Mouse (Mus musculus) liver, postnatal 0 days (tissue): ENCODE results near the gene Gpr108. TPM values are rescaled to one million over a fixed set of nuclear protein-coding genes. Genes with fewer than 3 reads are reported as not detected.

Source experiments
- ATAC-seq: fragments of 200-750 bp; cut with Nextera tagmentation; 2 replicates; pipeline ENCODE4 v1.8.0; 2017; ENCODE audit warnings: mild to moderate bottlenecking, moderate library complexity
- DNase-seq: peaks from one replicate; pipeline ENCODE4 v3.0.0-alpha.2; 2016
- H3K27ac ChIP-seq: fragments of 300-500 bp; sonication (generic); 2 replicates; pipeline ENCODE4 v1.5.1; 2014; ENCODE audit warnings: antibody characterized with exemption, moderate library complexity, mild to moderate bottlenecking, low read depth
- H3K27me3 ChIP-seq: fragments of 300-500 bp; sonication (generic); 2 replicates; pipeline ENCODE4 v1.6.1; 2014; ENCODE audit warnings: low read length, control low read depth, mixed read lengths; ENCODE audit not compliant: insufficient read depth
- H3K36me3 ChIP-seq: fragments of 300-500 bp; sonication (generic); replicated peaks from 2 replicates; pipeline ENCODE4 v1.6.1; 2014; ENCODE audit warnings: mild to moderate bottlenecking, control low read depth, low read length, moderate library complexity, mixed read lengths; ENCODE audit not compliant: insufficient read depth
- H3K4me1 ChIP-seq: fragments of 300-500 bp; sonication (generic); 2 replicates; pipeline ENCODE4 v1.6.1; 2014; ENCODE audit warnings: antibody characterized with exemption, mild to moderate bottlenecking, control low read depth; ENCODE audit not compliant: insufficient read depth
- H3K4me2 ChIP-seq: fragments of 300-500 bp; sonication (generic); 2 replicates; pipeline ENCODE4 v1.6.1; 2014; ENCODE audit warnings: low read depth, mild to moderate bottlenecking, low read length, moderate library complexity, mixed read lengths
- H3K4me3 ChIP-seq: fragments of 300-500 bp; sonication (generic); 2 replicates; pipeline ENCODE4 v1.5.1; 2014; ENCODE audit warnings: low read depth, low read length
- H3K9ac ChIP-seq: fragments of 300-500 bp; sonication (generic); replicated peaks from 2 replicates; pipeline ENCODE4 v1.6.1; 2014; ENCODE audit warnings: mild to moderate bottlenecking, moderate library complexity
- H3K9me3 ChIP-seq: fragments of 300-500 bp; sonication (generic); 2 replicates; pipeline ENCODE4 v1.6.1; 2016; ENCODE audit warnings: mild to moderate bottlenecking, control low read depth, low read length, mixed read lengths
- CTCF ChIP-seq: sonication (generic); IDR thresholded peaks from 2 replicates; pipeline ENCODE4 v1.5.1; 2016; ENCODE audit warnings: antibody characterized with exemption, low read depth
- EP300 ChIP-seq: IDR thresholded peaks from 2 replicates; pipeline ENCODE4 v1.6.1; 2016; ENCODE audit warnings: antibody characterized with exemption, low read depth, mild to moderate bottlenecking
- WGBS: fragments of 180-500 bp; shearing (Covaris S2); extraction: QIAGEN DNeasy Blood & Tissue Kit; methylation state at CpG from one replicate; pipeline ENCODE4 v1.1.7; 2014; ENCODE audit not compliant: insufficient replicate concordance; 5-methylcytosine and 5-hydroxymethylcytosine counted together
- polyA plus RNA-seq: library from polyadenylated mRNA; unstranded; fragments of >200 nt; fragmentation: Nextera tagmentation; extraction: Ambion mirVana; gene quantifications from 2 replicates; pipeline ENCODE4 v1.2.1, GENCODE M21; 2015

The Gpr108 gene
- polyA plus RNA-seq, 1 experiment from 2014 or later, result 9.2 TPM

GRCm38 (mm10) chr17:57259742-57260141, 11.5 kb upstream of the Gpr108 start:
- Histone ChIP-seq H3K27ac (no peak overlapping the region), H3K4me3 (no peak overlapping the region), H3K36me3 (peaks cover 45% of the 10 kb centered on the region), H3K9me3 (no peaks in the 10 kb centered on the region), H3K27me3 (no peaks in the 10 kb centered on the region), H3K4me1 (peaks cover 2% of the 10 kb centered on the region; the same call in 1 of the 2 replicates), H3K9ac (no peak overlapping the region), H3K4me2 (no peak overlapping the region)
- DNase-seq (no peak), ATAC-seq (no peak)
- WGBS, result 83% methylated on average over 8 of the region's 8 CpGs
- no peak for TF ChIP-seq EP300
- TF ChIP-seq CTCF, result no peak

DNA sequence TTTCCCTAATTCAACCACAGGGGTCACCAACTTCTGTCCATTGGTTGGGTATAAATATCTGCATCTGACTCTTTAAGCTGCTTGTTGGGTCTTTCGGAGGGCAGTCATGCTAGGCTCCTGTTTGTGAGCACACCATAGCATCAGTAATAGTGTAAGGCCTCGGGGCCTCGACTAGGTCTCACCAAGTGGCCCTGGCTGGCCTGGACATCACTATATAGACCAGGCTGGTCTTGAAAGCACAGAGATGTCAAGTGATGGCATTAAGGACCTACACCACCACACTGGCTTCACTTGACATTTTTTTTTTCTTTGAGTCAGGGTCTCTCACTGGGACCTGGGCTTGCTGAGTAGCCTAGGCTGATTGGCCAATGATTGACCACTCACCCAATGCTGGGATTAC, 9.9 kb upstream of the Gpr108 start:
- DNase-seq, result no peak
- no peak overlapping the region for H3K4me2 ChIP-seq
- 79% methylated on average over 3 of the region's 3 CpGs for WGBS
- H3K9me3 ChIP-seq, result no peaks in the 10 kb centered on the region
- no peak overlapping the region for H3K27ac ChIP-seq
- no peak overlapping the region for H3K9ac ChIP-seq
- ATAC-seq, result no peak
- peaks cover 57% of the 10 kb centered on the region for H3K36me3 ChIP-seq
- no peaks in the 10 kb centered on the region for H3K4me1 ChIP-seq
- no peaks in the 10 kb centered on the region for H3K27me3 ChIP-seq
- no peak for TF ChIP-seq EP300
- TF ChIP-seq CTCF, result no peak
- H3K4me3 ChIP-seq, result no peak overlapping the region

- H3K4me3 ChIP-seq, result no peak overlapping the region
- 91% methylated on average over 22 of the region's 22 CpGs for WGBS
- no peak overlapping the region for H3K4me2 ChIP-seq
- H3K9me3 ChIP-seq, result no peaks in the 10 kb centered on the region
- peaks cover 47% of the 10 kb centered on the region for H3K36me3 ChIP-seq
- no peak overlapping the region for H3K27ac ChIP-seq
- ATAC-seq (no peak), DNase-seq (no peak)
- no peak overlapping the region for H3K9ac ChIP-seq
- no peaks in the 10 kb centered on the region for H3K27me3 ChIP-seq
- H3K4me1 ChIP-seq, result no peaks in the 10 kb centered on the region
- TF ChIP-seq EP300 (no peak), CTCF (no peak)
Measured at GRCm38 (mm10) chr17:57256921-57257485, 8.8 kb upstream of the Gpr108 start.

- no peaks in the 10 kb centered on the region for H3K27me3 ChIP-seq
- ATAC-seq (no peak), DNase-seq (no peak)
- no peaks in the 10 kb centered on the region for H3K4me1 ChIP-seq
- no peak overlapping the region for H3K4me3 ChIP-seq
- no peaks in the 10 kb centered on the region for H3K9me3 ChIP-seq
- TF ChIP-seq CTCF (no peak), EP300 (no peak)
- no peak overlapping the region for H3K9ac ChIP-seq
- 82% methylated on average over 14 of the region's 14 CpGs for WGBS
- no peak overlapping the region for H3K27ac ChIP-seq
- H3K36me3 ChIP-seq, result peaks cover 38% of the 10 kb centered on the region
- H3K4me2 ChIP-seq, result no peak overlapping the region
Measured at GRCm38 (mm10) chr17:57255354-57255753, 7.1 kb upstream of the Gpr108 start.

- H3K4me1 ChIP-seq, result peaks cover 17% of the 10 kb centered on the region
- no peak overlapping the region for H3K9ac ChIP-seq
- H3K9me3 ChIP-seq, result no peaks in the 10 kb centered on the region
- peaks cover 28% of the 10 kb centered on the region for H3K36me3 ChIP-seq
- no peak overlapping the region for H3K4me3 ChIP-seq
- no peaks in the 10 kb centered on the region for H3K27me3 ChIP-seq
- no peak overlapping the region for H3K27ac ChIP-seq
- WGBS, result 64% methylated on average over 6 of the region's 6 CpGs
- ATAC-seq, result no peak
- DNase-seq, result no peak
- H3K4me2 ChIP-seq, result no peak overlapping the region
- TF ChIP-seq EP300 (no peak), CTCF (no peak)
Measured at GRCm38 (mm10) chr17:57253306-57253705, 5.1 kb upstream of the Gpr108 start.

- ATAC-seq (no peak), DNase-seq (no peak)
- no peak overlapping the region for H3K4me3 ChIP-seq
- no peaks in the 10 kb centered on the region for H3K9me3 ChIP-seq
- no peaks in the 10 kb centered on the region for H3K27me3 ChIP-seq
- no peak overlapping the region for H3K4me2 ChIP-seq
- no peak overlapping the region for H3K9ac ChIP-seq
- no peak overlapping the region for H3K27ac ChIP-seq
- H3K4me1 ChIP-seq, result peaks cover 21% of the 10 kb centered on the region
- peaks cover 22% of the 10 kb centered on the region for H3K36me3 ChIP-seq
- TF ChIP-seq CTCF (no peak), EP300 (no peak)
- 88% methylated on average over 3 of the region's 3 CpGs for WGBS
Measured at GRCm38 (mm10) chr17:57251431-57251830, 3.2 kb upstream of the Gpr108 start.
